Mouse (Mus musculus): ENCODE measurements around the gene Gm7951. TPM values are rescaled to one million over a fixed set of nuclear protein-coding genes. Genes with fewer than 3 reads are reported as not detected.
"Not testable (repeated sequence)": the region's sequence is repeated elsewhere in the genome, so short reads cannot be mapped to it uniquely, and the experiment has no call there.

Gene Gm7951
- total RNA-seq (2022), result not detected

DNA sequence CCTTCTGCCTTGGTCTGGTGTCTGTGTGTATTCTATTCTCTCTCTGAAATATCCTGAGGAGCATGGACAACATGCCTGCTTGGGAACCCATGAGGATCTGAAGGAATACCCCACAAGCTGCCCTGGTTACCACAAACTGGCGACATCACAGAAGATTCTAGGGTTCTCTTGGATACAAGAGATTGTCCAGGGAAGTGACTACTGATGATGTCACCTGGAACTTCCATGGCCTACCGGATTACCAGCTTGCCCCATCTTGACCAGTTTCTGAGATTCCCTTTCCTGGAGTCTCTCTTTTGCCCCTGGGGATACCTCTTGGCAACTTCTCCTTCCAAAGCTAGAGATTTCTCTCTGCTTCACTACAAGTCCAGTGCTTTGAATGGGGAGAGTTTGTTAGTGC is at the start of gene Gm7951:
Gm7951 (minus strand) TSS at position 101 of the 400 bp plus-strand sequence.
- DNase-seq (ENCODE audit: low spot score), result not testable (repeated sequence)

DNA sequence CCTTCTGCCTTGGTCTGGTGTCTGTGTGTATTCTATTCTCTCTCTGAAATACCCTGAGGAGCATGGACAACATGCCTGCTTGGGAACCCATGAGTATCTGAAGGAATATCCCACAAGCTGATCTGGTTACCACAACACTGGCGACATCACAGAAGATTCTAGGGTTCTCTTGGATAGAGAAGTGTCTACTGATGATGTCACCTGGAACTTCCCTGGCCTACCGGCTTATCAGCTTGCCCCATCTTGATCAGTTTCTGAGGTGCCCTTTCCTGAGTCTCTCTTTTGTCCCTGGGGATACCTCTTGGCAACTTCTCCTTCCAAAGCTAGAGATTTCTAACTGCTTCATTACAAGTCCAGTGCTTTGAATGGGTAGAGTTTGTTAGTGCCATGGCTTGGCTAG is 45.4 kb upstream of the Gm7951 start, which contains the start of gene Gm17027:
Gm17027 (minus strand) TSS at position 101 of the 400 bp plus-strand sequence.
- not testable (repeated sequence) for DNase-seq (ENCODE audit: low spot score)

DNA sequence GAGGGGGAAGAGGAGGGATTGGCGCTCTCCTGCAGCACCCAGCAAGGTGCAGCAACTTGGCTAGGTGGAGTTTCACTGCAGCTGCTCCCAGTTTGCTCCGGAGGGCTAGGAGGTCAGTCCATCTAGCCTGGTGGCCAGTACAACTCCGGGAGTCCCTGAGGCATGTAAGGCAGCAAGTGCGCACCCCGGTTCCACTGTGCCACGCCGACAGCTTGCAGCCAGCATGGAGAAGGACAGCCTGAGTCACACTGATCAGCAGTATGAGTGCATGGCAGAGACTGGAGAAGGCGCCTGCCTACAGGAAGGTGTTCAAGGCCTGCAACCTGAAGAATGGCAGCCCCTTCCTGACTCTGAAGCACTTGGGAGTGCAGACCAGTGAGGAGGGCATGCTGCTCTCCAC is 17.4 kb upstream of the Gm7951 start:
- DNase-seq (ENCODE audit: low spot score), result not testable (repeated sequence)

DNA sequence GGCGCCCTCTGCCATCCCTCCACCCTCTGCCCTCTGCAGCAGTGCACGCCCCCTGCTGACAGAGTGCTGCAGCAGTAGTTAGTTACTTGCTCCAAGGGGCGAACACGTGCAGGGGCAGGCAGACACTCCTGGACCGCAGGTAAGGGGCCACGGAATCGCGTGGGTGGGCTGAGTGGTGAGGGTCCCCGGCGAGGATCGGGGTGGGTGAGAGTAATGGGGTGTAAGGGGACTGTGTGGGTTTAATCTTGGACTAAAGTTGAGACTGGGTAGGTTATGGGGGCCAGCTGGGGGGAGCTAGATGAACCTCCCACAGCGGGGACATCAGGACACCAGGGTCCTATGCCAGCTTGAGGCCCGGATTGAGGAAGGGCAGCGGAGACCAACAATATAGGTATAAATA is 16.6 kb upstream of the Gm7951 start:
- not testable (repeated sequence) for DNase-seq (ENCODE audit: low spot score)

Other genes with a start within 250 kb of the Gm7951 start
- not detected for gene Gm7980, start 210.1 kb downstream of the Gm7951 start, total RNA-seq (2022)
- not detected for gene 1700049E17Rik1, start 192.4 kb downstream of the Gm7951 start, total RNA-seq (2022)
- gene 1700024B05Rik, start 173.4 kb downstream of the Gm7951 start, total RNA-seq (2022), result not detected
- not detected for gene Gm6401, start 149.4 kb downstream of the Gm7951 start, total RNA-seq (2022)
- not detected for gene Gm3543, start 134.0 kb downstream of the Gm7951 start, total RNA-seq (2022)
- gene Gm17027, start 45.3 kb upstream of the Gm7951 start, total RNA-seq (2022), result not detected
- gene Gm3573, start 73.4 kb upstream of the Gm7951 start, total RNA-seq (2022), result not detected
- not detected for gene Gm17026, start 142.7 kb upstream of the Gm7951 start, total RNA-seq (2022)
- not detected for gene Gm9611, start 180.0 kb upstream of the Gm7951 start, total RNA-seq (2022)
- gene Gm7995, start 192.8 kb upstream of the Gm7951 start, total RNA-seq (2022), result not detected